Mouse (Mus musculus) lung, postnatal 36 days (tissue): ENCODE data around the gene B4galt7.
"Not testable (repeated sequence)": the region's sequence is repeated elsewhere in the genome, so short reads cannot be mapped to it uniquely, and the experiment has no call there.

Experiments
- DNase-seq: peaks from one replicate; pipeline ENCODE4 v3.0.0; 2022; ENCODE audit warnings: mixed read lengths

Gene B4galt7

GRCm38 (mm10) chr13:55600657-55601056, 961 bp downstream of the B4galt7 start:
- DNase-seq: peak; percentile 51

GRCm38 (mm10) chr13:55601611-55602010, 1.9 kb downstream of the B4galt7 start:
- DNase-seq: peak; percentile 90

- no peak for DNase-seq
Measured at GRCm38 (mm10) chr13:55604606-55605005, 4.9 kb downstream of the B4galt7 start.

GRCm38 (mm10) chr13:55606899-55607623, 7.4 kb downstream of the B4galt7 start:
- no peak for DNase-seq

- DNase-seq: no peak
Measured at GRCm38 (mm10) chr13:55607624-55608006, 7.9 kb downstream of the B4galt7 start.

- no peak for DNase-seq
Measured at GRCm38 (mm10) chr13:55611996-55612395, 12.3 kb downstream of the B4galt7 start.

- no peak for DNase-seq
Measured at GRCm38 (mm10) chr13:55613471-55613870, 13.8 kb downstream of the B4galt7 start.

- DNase-seq: no peak
Measured at GRCm38 (mm10) chr13:55619328-55619727, 19.6 kb downstream of the B4galt7 start.

- DNase-seq: no peak
Measured at GRCm38 (mm10) chr13:55620275-55620674, 20.6 kb downstream of the B4galt7 start.

- not testable (repeated sequence) for DNase-seq
Measured at GRCm38 (mm10) chr13:55622156-55622648, 22.5 kb downstream of the B4galt7 start.

- DNase-seq: peak; percentile 93
Measured at GRCm38 (mm10) chr13:55622649-55623541, 23.2 kb downstream of the B4galt7 start, which contains the start of gene Caml. TSS of gene Caml (plus strand) at chr13:55623005.

GRCm38 (mm10) chr13:55634639-55635127, 35.0 kb downstream of the B4galt7 start, which contains the start of gene Ddx46:
TSS of gene Ddx46 (plus strand) at chr13:55635027.
- DNase-seq: peak; percentile 89

- DNase-seq: no peak
Measured at GRCm38 (mm10) chr13:55635146-55635571, 35.5 kb downstream of the B4galt7 start.

GRCm38 (mm10) chr13:55636185-55636983, 36.7 kb downstream of the B4galt7 start:
- DNase-seq: no peak

- DNase-seq: peak; percentile 92
Measured at GRCm38 (mm10) chr13:55640480-55640879, 40.8 kb downstream of the B4galt7 start.

GRCm38 (mm10) chr13:55644525-55644924, 44.8 kb downstream of the B4galt7 start:
- peak; percentile 13 for DNase-seq

GRCm38 (mm10) chr13:55650098-55650497, 50.4 kb downstream of the B4galt7 start:
- peak; percentile 28 for DNase-seq

GRCm38 (mm10) chr13:55650980-55651379, 51.3 kb downstream of the B4galt7 start:
- DNase-seq: no peak
